Mouse (Mus musculus) stomach, embryonic 14.5 days (tissue): ENCODE measurements around the gene Sirt3. TPM values are rescaled to one million over a fixed set of nuclear protein-coding genes. Genes with fewer than 3 reads are reported as not detected.

Experiments used
- ATAC-seq: fragments of 200-750 bp; cut with Nextera tagmentation; 2 replicates; pipeline ENCODE4 v1.8.0; 2017; ENCODE audit warnings: low read depth, moderate TSS enrichment; ENCODE audit not compliant: insufficient number of reproducible peaks, insufficient read depth, low FRiP score
- H3K27ac ChIP-seq: fragments of 300-500 bp; sonication (generic); 2 replicates; pipeline ENCODE4 v1.5.1; 2014; ENCODE audit warnings: mild to moderate bottlenecking, low read length, moderate library complexity, mixed read lengths
- H3K27me3 ChIP-seq: fragments of 300-500 bp; sonication (generic); 2 replicates; pipeline ENCODE4 v1.6.1; 2014; ENCODE audit warnings: low read length, control low read depth, mixed read lengths; ENCODE audit not compliant: control insufficient read depth, insufficient read depth
- H3K36me3 ChIP-seq: fragments of 300-500 bp; sonication (generic); 2 replicates; pipeline ENCODE4 v1.6.1; 2014; ENCODE audit warnings: mild to moderate bottlenecking, control low read depth, low read length, moderate library complexity, mixed read lengths; ENCODE audit not compliant: control insufficient read depth, insufficient read depth
- H3K4me1 ChIP-seq: fragments of 300-500 bp; sonication (generic); 2 replicates; pipeline ENCODE4 v1.6.1; 2014; ENCODE audit warnings: low read length, control low read depth, mixed read lengths; ENCODE audit not compliant: control insufficient read depth, insufficient read depth
- H3K4me2 ChIP-seq: fragments of 300-500 bp; sonication (generic); replicated peaks from 2 replicates; pipeline ENCODE4 v1.6.1; 2014; ENCODE audit warnings: low read depth, low read length, control low read depth
- H3K4me3 ChIP-seq: fragments of 300-500 bp; sonication (generic); 2 replicates; pipeline ENCODE4 v1.5.1; 2014; ENCODE audit warnings: low read depth, low read length, control low read depth
- H3K9ac ChIP-seq: fragments of 300-500 bp; sonication (generic); replicated peaks from 2 replicates; pipeline ENCODE4 v1.6.1; 2014; ENCODE audit warnings: low read depth, mild to moderate bottlenecking, control low read depth, low read length, moderate library complexity, mixed read lengths
- H3K9me3 ChIP-seq: fragments of 300-500 bp; sonication (generic); 2 replicates; pipeline ENCODE4 v1.6.1; 2016; ENCODE audit warnings: low read depth, low read length, control low read depth; ENCODE audit not compliant: control insufficient read depth
- WGBS: fragments of 180-500 bp; shearing (Covaris S2); extraction: QIAGEN DNeasy Blood & Tissue Kit; methylation state at CpG from one replicate; pipeline ENCODE4 v1.1.7; 2014; 5-methylcytosine and 5-hydroxymethylcytosine counted together
- polyA plus RNA-seq: library from polyadenylated mRNA; unstranded; fragments of >200 nt; fragmentation: Nextera tagmentation; extraction: Ambion mirVana; gene quantifications from 2 replicates; pipeline ENCODE4 v1.2.1, GENCODE M21; 2014

Sirt3 gene
- polyA plus RNA-seq, 1 experiment from 2014 or later, result 21.8 TPM

DNA sequence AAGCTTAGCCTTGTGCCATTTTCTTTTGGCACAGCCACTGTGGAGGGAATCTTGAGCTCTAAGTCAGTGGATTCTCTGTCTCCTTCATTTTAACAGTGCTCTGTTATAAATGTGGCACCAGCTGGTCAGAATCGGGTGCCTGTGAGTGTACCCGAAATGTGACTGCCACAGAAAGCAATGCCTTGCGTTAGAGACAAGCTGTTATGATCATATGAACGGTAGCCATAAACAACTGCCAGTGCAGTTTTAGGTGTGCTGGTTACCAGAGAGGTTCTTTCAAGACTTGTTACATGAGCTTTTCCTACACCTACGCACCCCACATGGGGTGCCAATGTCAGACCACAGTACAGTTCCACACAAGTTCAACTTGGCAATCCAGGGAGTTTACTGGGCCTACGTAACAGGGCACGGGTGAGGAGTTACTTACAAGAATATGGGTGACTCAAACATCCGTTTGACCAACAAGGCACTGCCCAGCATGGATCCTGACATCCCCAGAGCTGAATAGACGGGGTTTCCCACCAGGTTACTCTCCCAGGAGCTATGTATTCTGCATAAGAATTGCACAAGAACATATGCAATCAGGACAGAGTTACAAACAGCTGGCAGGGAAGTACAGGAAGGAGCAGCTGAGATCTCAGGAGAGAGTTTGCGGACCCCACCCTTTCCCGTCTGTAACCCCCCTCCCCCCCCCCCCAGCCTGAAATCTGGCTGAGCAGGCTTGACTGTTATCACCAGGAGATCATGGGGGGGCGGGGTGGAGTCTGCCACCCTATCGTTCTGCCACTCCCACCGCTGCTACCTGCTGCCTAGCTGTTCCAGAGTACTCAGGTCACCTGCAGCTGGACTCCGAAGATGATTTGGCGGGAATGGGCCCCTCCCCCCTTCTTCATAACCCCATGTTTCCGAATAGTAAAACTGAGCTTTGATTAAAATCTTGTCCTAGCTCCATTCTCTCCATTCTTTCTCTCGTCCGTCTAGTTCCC is 41.1 kb downstream of the Sirt3 start:
- no peaks in the 10 kb centered on the region for H3K27me3 ChIP-seq
- H3K27ac ChIP-seq, result no peak overlapping the region
- no peak overlapping the region for H3K4me3 ChIP-seq
- H3K36me3 ChIP-seq, result no peaks in the 10 kb centered on the region
- 0 out of 2 replicates have a peak, but pooled peaks have one; percentile 25 for ATAC-seq
- no peaks in the 10 kb centered on the region for H3K9me3 ChIP-seq
- H3K9ac ChIP-seq, result no peak overlapping the region
- WGBS, result 34% methylated on average over 19 of the region's 19 CpGs
- 0 out of 2 replicates have a peak, but pooled peaks cover 4% of the 10 kb centered on the region for H3K4me1 ChIP-seq
- 0 out of 2 replicates have a peak overlapping the region, but pooled peaks have one; percentile 18 for H3K4me2 ChIP-seq

DNA sequence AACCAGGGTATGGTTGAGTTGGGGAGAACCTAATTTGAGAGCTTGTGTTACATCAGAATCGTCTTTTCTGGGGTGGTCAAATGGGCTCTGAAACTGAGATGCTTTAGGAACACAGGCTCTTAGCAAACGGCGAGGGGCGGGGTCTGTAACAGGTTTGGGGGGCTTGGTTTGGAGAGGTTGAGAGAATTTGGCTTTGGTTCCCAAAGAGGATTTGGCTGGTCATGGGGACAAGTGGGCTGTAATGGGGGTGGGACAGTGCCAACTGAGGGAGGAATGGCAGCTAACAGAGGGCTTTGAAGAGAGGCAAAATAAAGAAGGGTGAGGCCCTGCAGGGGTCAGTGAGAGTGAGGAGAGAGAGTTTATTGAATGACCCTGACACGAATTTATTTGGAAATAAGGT is 42.6 kb downstream of the Sirt3 start:
- 53% methylated on average over 5 of the region's 5 CpGs for WGBS
- Histone ChIP-seq H3K27ac (no peak overlapping the region), H3K4me3 (no peak overlapping the region), H3K27me3 (no peaks in the 10 kb centered on the region), H3K4me1 (no peaks in the 10 kb centered on the region), H3K4me2 (no peak overlapping the region), H3K9me3 (no peaks in the 10 kb centered on the region), H3K9ac (no peak overlapping the region), H3K36me3 (no peaks in the 10 kb centered on the region)
- no peak for ATAC-seq

DNA sequence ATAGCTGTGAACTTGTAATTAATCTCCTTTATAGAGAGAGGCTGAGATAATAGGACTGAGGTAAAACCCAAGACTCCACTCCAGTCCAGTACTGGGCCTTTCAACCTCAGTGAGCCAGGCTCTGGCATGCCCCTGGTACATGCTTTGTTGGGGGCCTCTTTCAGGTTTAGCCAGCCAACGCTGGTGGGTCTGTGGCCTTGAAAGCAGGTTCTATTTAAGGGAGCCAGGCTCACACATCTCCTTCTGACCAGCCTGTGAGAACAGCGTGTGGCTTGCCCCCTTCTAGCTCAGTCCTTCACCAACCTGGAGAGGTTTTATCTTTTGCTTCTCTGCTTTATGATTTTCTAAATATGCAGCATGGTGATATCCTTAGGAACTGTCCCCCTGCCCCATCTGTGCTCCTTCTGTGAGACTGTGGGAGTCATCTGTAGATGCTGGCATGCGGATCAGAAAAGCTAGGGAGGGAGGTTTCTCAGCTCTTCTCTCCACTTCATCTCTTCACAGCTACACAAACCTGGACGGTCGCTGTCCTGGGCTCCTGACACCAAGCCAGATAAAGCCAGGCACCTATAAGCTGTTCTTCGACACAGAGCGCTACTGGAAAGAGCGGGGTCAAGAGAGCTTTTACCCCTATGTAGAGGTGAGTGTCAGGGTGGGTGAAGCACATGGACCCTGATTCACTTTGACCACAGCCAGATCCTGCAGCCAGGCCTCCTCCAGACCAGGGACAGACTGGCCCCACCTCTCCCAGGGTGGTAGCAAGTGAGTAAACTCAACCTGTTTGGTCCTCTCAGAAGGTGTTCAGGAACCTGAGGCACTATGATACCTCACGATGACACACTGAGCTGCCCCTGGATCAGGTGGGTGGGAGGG is 45.6 kb downstream of the Sirt3 start:
- H3K9ac ChIP-seq, result no peak overlapping the region
- WGBS, result 82% methylated on average over 9 of the region's 9 CpGs
- no peak overlapping the region for H3K4me3 ChIP-seq
- H3K27ac ChIP-seq, result no peak overlapping the region
- ATAC-seq, result no peak
- no peaks in the 10 kb centered on the region for H3K9me3 ChIP-seq
- H3K36me3 ChIP-seq, result no peaks in the 10 kb centered on the region
- no peak overlapping the region for H3K4me2 ChIP-seq
- no peaks in the 10 kb centered on the region for H3K27me3 ChIP-seq
- no peaks in the 10 kb centered on the region for H3K4me1 ChIP-seq

DNA sequence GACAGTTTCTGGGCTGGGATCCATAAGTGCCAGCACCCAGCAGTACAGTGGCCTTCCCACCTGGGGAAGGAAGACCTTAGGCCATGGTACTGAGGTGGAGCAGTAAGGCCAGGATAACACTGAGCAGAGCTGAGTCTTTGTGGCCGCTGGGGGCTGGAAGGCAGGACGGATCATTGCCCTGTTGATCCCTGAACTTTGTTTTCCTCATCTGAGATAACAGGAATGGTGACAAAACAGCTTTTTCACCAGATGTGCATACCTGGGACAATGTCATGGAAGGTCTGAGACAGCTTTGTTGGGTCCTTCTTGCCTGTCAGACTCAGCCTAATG is 46.4 kb downstream of the Sirt3 start:
- no peaks in the 10 kb centered on the region for H3K4me1 ChIP-seq
- H3K9ac ChIP-seq, result no peak overlapping the region
- H3K27ac ChIP-seq, result no peak overlapping the region
- no peak overlapping the region; the same call in 1 of the 2 replicates for H3K4me3 ChIP-seq
- WGBS, result 68% methylated on average over 2 of the region's 2 CpGs
- H3K4me2 ChIP-seq, result peak overlapping the region; percentile 2; the same call in 1 of the 2 replicates
- no peaks in the 10 kb centered on the region for H3K36me3 ChIP-seq
- no peaks in the 10 kb centered on the region for H3K9me3 ChIP-seq
- H3K27me3 ChIP-seq, result no peaks in the 10 kb centered on the region
- ATAC-seq, result no peak

DNA sequence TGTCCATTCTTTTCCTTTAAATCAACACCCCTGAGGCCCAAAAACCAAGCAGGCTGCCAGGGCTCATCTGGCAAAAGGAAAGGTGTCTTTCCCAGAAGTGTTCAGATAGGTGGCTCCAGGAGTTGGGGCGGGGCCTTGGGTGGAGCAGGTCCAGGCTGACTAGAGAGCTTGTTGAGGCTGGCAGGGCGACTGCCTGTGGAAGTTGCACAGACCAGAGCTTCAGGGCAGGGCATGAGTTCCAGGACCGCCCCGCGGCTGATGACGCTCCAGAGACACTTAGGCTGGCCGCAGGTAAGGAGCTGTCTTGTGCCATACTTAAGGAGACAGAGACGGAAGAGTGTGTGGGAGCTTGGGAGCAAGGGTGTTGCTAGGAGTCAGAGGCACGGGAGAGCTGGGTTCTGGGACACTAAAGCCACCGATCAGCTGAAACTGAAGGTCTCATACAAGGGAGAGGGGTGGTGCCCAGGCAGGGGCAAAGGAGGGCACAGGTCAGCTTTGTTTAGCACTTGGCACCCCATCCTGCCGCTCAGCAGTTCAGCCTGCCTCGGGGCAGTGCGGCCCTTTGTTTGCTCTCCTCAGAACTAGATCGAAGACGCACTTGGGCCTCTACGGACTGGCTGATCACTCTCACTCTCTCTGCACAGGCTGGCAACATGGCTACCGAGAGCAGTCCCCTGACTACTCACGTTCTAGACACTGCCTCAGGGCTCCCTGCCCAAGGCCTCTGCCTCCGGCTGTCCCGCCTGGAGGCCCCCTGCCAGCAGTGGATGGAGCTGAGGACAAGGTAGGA is 46.9 kb downstream of the Sirt3 start, which contains the start of gene Urah:
TSS of gene Urah (plus strand) at position 51 of the 790 bp plus-strand sequence.
- peak within 1 kb of the TSS; percentile 2; the same call in 1 of the 2 replicates for H3K4me2 ChIP-seq
- WGBS, result 35% methylated on average over 20 of the region's 20 CpGs
- peak; percentile 85 for ATAC-seq
- no peak within 1 kb of the TSS for H3K27ac ChIP-seq
- H3K4me1 ChIP-seq, result no peaks in the 10 kb centered on the region
- no peaks in the 10 kb centered on the region for H3K27me3 ChIP-seq
- H3K9ac ChIP-seq, result no peak within 1 kb of the TSS
- no peaks in the 10 kb centered on the region for H3K36me3 ChIP-seq
- no peaks in the 10 kb centered on the region for H3K9me3 ChIP-seq
- peak within 1 kb of the TSS; percentile 4; the same call in 1 of the 2 replicates for H3K4me3 ChIP-seq

DNA sequence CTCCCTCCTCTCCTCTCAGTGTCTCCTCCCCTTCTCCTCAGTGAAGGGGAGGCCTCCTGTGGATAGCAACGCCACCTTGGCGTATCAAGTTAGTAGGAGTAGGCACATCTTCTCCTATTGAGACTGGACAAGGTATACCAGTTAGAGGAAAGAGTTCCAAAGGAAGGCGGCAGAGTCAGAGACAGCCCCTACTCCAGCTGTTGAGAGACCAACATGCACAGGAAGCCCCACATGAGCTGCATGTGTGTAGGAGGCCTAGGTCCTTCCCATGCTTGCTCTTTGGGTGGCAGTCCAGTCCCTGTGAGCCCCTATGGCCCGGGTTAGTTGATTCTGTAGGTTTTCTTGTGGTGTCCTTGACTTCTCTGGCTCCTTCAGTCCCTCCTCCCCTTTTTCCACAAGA is 48.8 kb downstream of the Sirt3 start:
- Histone ChIP-seq H3K9ac (no peak overlapping the region), H3K27ac (no peak overlapping the region), H3K27me3 (no peaks in the 10 kb centered on the region), H3K4me2 (no peak overlapping the region), H3K36me3 (no peaks in the 10 kb centered on the region), H3K4me3 (no peak overlapping the region), H3K9me3 (no peaks in the 10 kb centered on the region), H3K4me1 (no peaks in the 10 kb centered on the region)
- 82% methylated on average over 4 of the region's 4 CpGs for WGBS
- no peak for ATAC-seq

DNA sequence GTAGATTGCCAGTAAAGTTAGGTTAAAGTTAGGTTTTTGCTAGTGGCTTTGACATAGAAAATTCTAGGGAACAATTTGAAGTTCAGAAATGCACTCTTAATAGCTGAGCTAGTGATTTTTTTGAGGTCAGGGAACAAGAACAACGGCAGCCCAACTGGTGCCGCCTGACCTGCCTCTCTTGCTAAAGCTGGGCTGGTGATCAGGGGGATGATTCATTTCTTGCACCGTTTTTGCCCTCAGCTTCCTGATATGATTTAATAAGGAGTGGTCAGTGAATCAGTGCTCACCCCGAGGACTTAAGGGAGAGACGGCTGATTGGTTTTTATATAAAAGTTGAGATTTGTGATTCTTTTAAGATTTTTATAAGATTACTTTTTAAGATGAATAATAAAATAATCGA is 50.7 kb downstream of the Sirt3 start:
- no peaks in the 10 kb centered on the region for H3K4me1 ChIP-seq
- H3K27ac ChIP-seq, result no peak overlapping the region
- H3K4me2 ChIP-seq, result no peak overlapping the region
- no peak overlapping the region for H3K9ac ChIP-seq
- no peak for ATAC-seq
- WGBS, result 50% methylated on average over 6 of the region's 6 CpGs
- no peak overlapping the region for H3K4me3 ChIP-seq
- H3K27me3 ChIP-seq, result no peaks in the 10 kb centered on the region
- H3K9me3 ChIP-seq, result no peaks in the 10 kb centered on the region
- no peaks in the 10 kb centered on the region for H3K36me3 ChIP-seq
